ENCODE assay signal across 23 mouse cellular contexts in the genomic region with DNA sequence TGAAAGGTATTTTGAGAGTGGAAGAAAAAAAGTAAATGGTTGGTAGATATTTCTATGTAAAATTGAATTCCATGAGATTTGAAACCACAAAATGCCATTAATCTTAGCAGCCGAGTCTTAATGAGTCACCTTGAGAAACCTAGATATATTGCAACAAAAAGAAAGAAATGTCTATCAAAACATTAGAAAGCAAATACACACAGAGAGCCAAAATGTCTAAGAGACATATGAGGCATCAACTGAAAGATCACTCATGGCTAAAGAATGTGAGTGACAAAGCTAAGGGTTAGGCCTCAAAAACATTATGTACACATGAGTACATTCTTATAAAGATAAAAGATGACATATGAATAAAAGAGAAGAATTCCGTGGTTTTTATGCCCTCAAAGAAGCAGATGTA. TPM values are rescaled to one million over a fixed set of nuclear protein-coding genes. Genes with fewer than 3 reads are reported as not detected.
"Had no signal": no experiment of that assay in that cellular context is flagged by ENCODE, and none has a peak within 500 bp of the region (broad histone marks: within the 10 kb centered on the region; RNA-seq: fewer than 3 reads in every experiment).

No protein-coding gene starts in this region.

- H3K4me2 ChIP-seq: lung, embryonic 15.5 days; midbrain, embryonic 11.5 days; midbrain, embryonic 13.5 days; midbrain, embryonic 15.5 days; neural tube, embryonic 13.5 days; neural tube, embryonic 15.5 days had no signal

- H3K4me3 ChIP-seq: lung, embryonic 15.5 days; megakaryocyte, embryonic 14.5 days; midbrain, embryonic 13.5 days; midbrain, embryonic 15.5 days; neural tube, embryonic 13.5 days; neural tube, embryonic 15.5 days had no signal

- H3K4me1 ChIP-seq: lung, embryonic 15.5 days; megakaryocyte, embryonic 14.5 days; midbrain, embryonic 13.5 days; midbrain, embryonic 15.5 days; neural tube, embryonic 13.5 days; neural tube, embryonic 15.5 days had no signal

- H3K27ac ChIP-seq: lung, embryonic 15.5 days; macrophage; midbrain, embryonic 13.5 days; midbrain, embryonic 15.5 days; neural tube, embryonic 13.5 days; neural tube, embryonic 15.5 days had no signal

- H3K9me3 ChIP-seq: lung, embryonic 15.5 days; megakaryocyte, embryonic 14.5 days; midbrain, embryonic 13.5 days; midbrain, embryonic 15.5 days; neural tube, embryonic 13.5 days; neural tube, embryonic 15.5 days had no signal

- H3K27me3 ChIP-seq: lung, embryonic 15.5 days; megakaryocyte, embryonic 14.5 days; midbrain, embryonic 13.5 days; midbrain, embryonic 15.5 days; neural tube, embryonic 13.5 days; neural tube, embryonic 15.5 days had no signal

- ATAC-seq: liver, postnatal 0 days; lung, postnatal 0 days; midbrain, embryonic 13.5 days; midbrain, embryonic 15.5 days had no signal

- H3K9ac ChIP-seq: liver, postnatal 0 days; lung, embryonic 15.5 days; midbrain, embryonic 13.5 days; midbrain, embryonic 15.5 days; neural tube, embryonic 13.5 days; neural tube, embryonic 15.5 days had no signal

- DNase-seq: liver, postnatal 0 days; lung, adult 2 months; lung, postnatal 14 days; lung, postnatal 36 days; retina, postnatal 1 day; right cerebral cortex, adult 18-20 months; right cerebral cortex, postnatal 25 days; right cerebral cortex, postnatal 4 days; spleen, adult 18-20 months; thymus, adult 2 months; thymus, postnatal 25 days; thymus, postnatal 4 days had no signal

- H3K36me3 ChIP-seq: lung, embryonic 15.5 days; midbrain, embryonic 13.5 days; midbrain, embryonic 15.5 days; neural tube, embryonic 13.5 days; neural tube, embryonic 15.5 days had no signal

RNA-seq across cellular contexts. Expression of gene Hecw1, which starts 26.1 kb away (rescaled TPM):
- polyA plus RNA-seq: liver, postnatal 0 days; lung, adult 2 months; macrophage; small intestine, adult 2 months; urinary bladder, adult 2 months had no signal
